Mouse (Mus musculus) spleen, adult 12 weeks (tissue): ENCODE data around the gene Gpc6.

Experiments
- DNase-seq: peaks from one replicate; pipeline ENCODE4 v3.0.0; 2022; ENCODE audit warnings: low spot score

Gpc6 gene

DNA sequence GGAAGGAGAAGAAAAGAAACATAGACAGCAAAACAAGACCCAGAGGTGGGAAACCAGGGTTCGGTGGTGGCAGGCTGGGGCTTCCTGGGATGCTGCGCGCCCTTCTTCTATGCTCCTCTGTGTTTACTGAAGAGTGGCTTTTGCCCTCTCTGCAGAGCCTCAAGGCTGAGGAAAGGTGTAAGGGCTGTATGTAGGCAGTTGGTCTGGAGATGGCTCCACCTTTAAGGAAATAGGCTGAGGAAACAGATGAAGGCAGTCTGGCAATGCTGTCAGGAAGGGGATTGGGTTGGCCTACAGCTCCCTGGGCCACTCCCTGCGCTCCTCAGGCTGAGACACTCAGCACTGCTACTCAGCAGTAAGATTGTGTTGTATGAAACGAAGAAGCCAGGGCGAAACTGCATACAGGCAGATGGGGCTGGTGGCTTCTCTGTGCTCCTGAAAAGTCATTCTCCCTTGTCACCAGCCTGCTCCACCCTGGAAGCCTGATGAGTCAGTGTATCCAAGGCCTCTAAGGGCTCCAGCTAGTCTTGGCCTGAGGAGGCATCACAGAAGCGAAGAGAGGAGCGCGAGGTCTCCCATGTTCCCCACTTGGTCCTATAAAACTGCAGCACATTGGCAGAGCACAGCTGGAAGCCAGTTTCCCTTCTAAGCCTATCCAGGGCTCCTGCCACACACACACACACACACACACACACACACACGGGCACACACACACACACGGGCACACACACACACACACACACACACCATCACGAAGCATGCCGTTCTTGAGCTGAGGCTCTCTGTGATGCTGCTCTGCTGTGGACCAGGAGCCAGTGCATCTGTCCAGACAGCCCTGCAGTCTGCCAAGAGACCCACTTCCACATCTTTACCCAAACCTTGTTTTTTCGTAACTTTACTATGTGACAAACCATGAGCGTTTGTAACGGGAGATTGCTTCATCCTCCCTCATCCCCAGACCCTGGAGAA lies 1006.0 kb downstream of the Gpc6 start:
- DNase-seq = no peak

- no peak for DNase-seq
These were observed 1007.2 kb downstream of the Gpc6 start for GRCm38 (mm10) chr14:117932163-117932851.

DNA sequence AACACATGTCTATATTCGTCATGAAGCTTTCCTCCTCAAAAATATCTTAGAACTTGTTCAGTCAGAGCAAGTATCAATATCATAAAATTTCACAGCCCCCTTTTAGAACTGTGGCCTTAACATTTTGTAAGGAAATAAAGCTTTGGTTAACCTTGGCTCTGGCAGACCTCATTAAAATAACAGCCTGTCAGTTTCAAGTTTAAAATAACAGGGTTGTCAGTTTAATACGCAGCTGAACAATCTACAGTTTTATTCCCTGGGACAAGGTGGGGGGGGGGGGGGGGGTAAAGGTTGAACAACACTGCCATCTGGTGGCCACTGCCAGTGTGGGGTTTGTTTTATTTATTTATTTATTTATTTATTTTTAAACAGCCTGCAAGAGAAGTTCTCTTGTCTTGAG lies 1013.4 kb downstream of the Gpc6 start:
- no peak for DNase-seq

DNA sequence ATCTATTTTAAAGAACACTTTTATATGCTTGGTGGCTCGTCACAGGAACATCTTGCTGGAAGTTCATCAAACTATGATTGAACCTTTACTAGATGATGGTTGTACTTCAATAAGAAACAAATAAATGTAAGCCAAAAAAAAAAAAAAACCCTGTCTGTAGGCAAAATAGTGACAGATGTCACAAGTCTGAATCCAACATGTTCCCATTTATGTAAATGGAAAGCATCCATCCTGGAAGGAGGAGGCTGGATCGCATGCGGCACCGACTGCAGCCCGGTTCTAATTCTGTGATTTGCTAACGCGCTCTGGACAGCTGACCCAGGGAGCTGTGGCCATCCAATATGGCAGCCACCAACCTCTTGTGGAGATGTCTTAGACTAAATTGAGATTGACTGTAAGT lies 1014.4 kb downstream of the Gpc6 start:
- no peak for DNase-seq

DNA sequence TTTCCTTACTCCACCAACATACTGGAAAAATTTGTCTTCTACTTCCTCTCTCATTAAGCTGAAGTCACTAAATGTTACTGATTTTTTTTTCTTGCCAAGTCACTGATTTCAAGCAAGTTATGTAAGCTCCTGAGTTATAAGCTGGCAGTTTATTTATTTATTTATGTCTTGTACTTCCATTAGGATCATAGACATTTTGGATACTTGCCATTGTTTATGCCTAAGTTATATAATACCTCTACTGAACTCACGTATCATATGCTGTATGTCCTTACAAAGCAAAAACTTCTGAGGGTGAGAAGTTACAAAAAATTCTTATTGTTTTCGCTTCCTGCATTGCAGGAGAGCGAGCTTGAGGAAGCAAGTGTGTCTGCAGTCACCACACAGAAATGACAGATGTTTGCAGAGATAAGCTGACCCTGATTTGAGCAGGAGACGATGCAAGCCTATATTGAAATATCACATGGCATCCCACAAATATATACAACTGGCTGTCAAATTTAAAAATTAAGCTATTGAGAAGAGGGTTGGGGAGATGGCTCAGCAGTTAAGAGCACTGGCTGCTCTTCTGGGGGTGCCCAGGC lies 1020.9 kb downstream of the Gpc6 start:
- no peak for DNase-seq

- no peak for DNase-seq
These were observed 1026.2 kb downstream of the Gpc6 start for GRCm38 (mm10) chr14:117951265-117951664.

DNA sequence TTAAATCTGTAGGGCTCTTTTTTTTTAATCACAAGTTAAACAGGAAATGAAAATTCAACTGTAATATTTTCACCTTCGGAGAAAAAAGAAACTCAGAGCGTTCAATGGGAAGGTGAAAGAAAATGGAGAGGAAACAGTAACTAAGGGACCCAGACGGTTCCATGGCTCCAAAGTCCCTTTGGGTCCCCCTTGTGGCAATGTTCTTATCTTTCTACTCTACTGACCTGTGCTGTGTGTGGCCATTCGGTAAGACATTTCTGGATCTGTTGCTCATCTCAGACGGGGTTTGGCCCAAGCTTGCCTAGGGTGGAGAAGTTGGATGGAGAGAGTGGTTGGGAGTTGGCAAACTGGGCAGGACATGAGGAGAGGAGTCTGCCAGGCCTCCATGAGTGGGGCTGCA lies 1026.6 kb downstream of the Gpc6 start:
- no peak for DNase-seq

DNA sequence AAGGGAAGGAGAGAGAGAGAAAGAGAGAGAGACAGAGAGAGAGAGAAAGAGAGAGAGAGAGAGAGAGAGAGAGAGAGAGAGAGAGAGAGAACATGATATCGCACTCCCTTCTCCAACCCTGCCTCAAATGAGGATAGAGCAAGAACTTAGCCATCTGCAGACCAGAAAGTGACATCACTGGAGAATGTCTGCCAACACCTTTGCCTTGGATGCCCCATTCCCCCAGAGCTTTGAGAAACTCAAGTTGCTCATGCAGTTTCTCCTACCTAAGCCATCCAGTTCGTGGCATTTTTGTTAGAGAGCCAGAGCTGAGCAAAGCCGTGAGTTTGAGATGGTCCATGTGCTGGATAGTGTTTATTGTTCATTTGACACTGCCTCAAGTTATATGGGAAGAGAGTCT lies 1030.9 kb downstream of the Gpc6 start:
- DNase-seq = no peak

- DNase-seq = no peak
These were observed 1033.3 kb downstream of the Gpc6 start for GRCm38 (mm10) chr14:117958389-117958788.

DNA sequence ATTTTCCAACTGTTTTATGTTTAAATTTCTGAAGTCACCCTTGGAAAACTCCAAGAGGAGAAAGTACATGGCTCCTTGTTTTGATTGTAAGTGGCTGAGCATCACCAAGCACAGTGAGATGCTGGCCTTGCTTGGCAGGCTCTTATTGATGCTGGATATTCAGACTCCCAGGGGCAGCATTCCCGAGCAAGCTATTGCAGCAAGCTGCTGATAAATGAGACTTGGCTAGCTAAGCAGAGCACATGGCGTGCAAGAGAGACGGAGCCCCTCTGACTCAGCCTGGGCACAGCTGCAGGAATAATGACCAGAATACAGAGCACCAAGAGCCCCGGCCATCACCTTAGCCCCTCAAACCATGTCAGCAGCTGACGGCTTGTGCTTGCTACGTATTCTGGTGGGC lies 1036.2 kb downstream of the Gpc6 start:
- DNase-seq = no peak

GRCm38 (mm10) chr14:117961844-117962243 lies 1036.7 kb downstream of the Gpc6 start:
- no peak for DNase-seq

DNA sequence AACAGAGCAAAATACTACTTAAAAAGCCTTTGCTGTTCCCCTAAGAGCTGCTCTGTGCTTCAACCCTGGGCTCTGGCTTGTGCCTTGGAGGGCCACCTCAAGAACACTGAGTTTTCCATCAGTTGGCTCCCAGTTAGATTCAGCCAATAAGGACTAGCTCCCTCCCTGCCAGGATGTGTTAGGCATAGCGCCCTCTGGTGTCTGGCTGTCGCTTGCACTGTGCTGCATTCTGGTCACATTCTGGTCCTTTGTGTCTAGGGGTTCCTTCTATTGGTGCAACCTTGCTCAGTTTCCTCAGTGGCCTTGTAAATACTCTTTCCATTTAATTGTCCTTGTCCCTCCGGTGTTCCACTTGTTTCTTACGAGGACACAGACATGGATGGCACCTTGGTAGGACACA lies 1037.3 kb downstream of the Gpc6 start:
- no peak for DNase-seq

DNA sequence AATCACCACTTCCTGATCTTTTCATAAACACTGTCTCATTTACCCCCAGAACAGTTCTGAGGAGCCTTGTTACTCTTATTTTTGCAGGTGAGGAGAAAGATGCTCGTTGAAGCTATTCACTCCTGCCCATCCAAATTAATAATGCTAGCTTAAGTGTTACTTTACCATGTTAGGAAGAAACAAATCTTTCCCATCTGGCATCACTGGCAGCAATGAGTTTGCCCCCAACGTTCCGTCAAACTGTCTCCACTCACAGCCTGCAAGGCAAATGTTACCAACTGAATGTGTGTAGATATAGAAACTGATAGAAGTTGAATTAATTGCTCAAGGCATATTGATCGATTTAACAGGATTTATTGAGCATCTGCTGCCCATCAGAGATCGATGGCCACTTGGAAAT lies 1047.5 kb downstream of the Gpc6 start:
- DNase-seq = no peak

- DNase-seq = no peak
These were observed 1056.4 kb downstream of the Gpc6 start for GRCm38 (mm10) chr14:117981532-117981931.

GRCm38 (mm10) chr14:117988444-117988843 lies 1063.3 kb downstream of the Gpc6 start:
- DNase-seq = no peak

DNA sequence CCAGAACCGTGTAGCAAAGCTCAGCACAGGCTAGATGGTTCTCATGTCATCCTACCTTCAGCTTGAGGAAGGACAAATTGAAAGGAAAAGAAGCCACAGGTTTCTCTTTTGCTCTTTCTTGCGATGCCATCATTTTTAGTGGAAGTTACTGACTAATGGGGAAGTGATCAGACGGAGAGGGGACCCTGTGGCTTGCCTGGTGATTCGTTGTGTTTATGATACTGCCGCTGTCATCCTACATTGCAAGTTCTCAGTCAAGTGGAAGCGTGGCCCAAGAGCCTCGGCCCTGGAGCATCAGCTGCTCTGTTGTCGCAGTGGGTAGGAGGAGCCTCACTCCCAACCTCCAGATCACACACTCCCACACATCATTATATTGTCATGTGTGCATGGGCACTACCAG lies 1065.1 kb downstream of the Gpc6 start:
- DNase-seq = no peak

GRCm38 (mm10) chr14:117992600-117993256 lies 1067.6 kb downstream of the Gpc6 start:
- DNase-seq = no peak

DNA sequence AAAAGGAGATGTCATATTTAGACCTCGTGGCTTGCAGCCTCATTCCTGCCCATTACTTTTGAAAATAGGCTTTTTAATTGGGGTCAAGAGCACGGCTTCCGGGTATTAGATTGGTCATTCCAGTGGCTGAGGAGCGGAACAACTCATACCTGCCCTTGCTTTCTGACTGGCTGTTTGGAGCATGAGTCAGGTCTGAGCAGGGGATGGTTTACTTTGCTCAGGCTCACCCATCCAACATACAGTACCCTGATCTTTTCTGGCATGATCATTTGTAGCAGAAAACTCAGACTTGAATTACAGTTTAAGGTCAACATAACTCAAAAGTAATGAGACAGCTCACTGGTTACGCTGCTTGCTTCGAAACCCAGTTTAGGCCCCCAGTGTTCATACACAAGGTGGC lies 1068.7 kb downstream of the Gpc6 start:
- DNase-seq = no peak

DNA sequence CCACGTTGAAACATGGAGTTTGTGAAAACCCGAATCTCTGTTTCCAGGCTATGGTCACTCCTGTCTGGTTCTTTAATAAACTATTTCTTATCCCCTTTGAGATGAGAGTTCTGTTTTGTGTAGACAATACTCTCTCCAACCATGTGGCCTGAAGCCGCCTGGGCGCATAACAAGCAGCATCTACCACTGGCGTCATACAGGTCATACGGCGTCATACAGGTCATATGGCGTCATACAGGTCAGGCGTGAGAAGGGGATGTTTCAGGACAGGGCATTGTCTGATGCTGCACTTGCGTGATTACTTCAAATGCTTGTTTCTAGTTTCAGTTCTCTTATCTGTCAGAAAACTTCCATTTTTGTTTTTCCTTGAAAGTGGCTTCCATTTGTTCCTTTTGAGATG lies 1079.3 kb downstream of the Gpc6 start:
- no peak for DNase-seq

GRCm38 (mm10) chr14:118005697-118006096 lies 1080.6 kb downstream of the Gpc6 start:
- DNase-seq = no peak

DNA sequence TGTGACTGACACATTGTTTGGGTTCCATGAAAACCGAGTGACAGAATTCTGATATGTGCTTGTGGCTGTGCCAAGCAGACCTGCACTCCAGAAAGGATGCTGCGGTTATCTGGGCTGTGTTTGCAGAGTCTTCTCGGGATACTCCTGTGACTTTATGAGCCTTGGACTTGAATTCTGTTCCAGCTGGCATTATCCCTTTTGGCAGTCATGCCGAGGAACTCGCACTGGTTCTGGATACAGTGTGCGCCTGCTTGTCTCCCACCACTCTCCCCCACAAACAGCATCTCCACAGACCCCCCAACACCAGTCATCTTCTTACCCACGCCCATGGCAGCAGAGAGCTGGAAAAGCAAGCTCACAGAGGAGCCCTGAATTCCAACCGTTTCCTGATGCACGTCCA lies 1084.4 kb downstream of the Gpc6 start:
- DNase-seq = no peak

- DNase-seq = no peak
These were observed 1088.1 kb downstream of the Gpc6 start for GRCm38 (mm10) chr14:118013237-118013636.
